Mouse (Mus musculus) embryo, embryonic 11.5 days (tissue): ENCODE data around the gene Spsb1.

ENCODE experiments used
- DNase-seq: peaks from one replicate; pipeline ENCODE4 v3.0.0-alpha.2; 2012; ENCODE audit warnings: low read depth, low spot score

Gene Spsb1

DNA sequence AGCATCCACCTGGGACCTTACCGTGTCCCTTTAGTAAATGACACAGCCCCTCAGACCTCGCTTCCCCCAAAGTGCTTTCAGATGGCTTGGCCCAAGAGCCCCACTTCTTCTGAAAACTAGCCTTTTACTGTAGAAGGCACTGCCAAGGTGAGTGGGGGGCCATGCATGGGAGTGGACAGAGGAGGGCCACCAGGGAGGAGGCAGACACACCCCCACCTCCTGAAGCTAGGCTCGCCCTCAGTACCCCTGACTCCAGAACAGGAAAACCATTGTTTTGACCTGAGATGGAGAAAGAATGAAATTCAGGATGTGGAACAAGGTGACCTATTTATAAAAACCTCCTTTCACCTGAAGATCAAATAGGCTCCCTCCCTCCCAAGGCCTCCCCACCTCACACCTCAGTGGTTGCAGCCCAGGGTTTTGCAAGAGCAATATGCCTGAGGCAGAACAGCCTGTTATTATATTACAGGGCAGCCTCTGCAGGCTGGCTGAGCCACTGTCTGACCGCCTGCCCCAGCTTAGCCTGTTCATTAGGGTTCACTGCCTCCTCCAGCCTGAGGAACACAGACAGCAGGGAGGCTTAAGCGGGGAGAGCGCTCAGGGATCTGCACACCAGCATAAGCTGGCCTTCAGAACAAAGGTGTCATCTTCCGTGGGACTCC, 41.0 kb downstream of the Spsb1 start:
- no peak for DNase-seq

DNA sequence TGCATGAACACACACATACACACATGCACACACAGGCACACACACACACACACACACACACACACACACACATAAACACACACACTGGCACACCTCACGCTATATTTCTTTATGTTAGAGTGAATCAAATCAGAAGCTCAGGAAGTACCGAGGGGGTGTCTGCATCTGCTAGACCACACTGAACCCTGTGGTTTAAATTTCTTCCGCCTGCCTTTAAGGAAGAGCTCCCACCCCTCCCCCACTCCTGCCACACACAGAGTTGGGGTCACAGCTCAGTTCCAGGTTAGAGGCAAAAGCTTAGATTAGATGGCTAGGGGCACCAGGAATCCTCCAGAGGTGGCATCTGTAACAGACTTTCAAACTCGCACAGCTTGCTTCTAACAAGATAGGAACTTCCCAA, 42.4 kb downstream of the Spsb1 start:
- no peak for DNase-seq

DNA sequence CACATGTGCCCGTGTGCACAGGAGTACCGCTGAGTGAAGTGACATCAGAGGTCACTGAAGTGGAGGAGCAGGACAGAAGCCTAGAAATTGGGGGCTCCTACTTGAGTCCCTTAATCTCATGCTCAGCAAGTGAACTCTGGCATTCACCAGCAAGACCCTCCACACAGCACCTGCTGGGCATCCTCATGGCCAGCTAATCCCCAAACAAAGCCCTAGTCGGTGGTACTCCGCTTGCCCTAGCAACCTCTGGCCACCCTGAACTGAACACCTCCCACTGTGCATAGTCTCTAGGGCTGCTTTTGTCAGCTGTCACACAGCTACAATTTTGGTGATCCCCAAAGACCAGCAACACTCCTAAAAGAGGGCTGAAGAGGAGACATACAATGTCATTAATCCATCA, 44.3 kb downstream of the Spsb1 start:
- DNase-seq, result no peak

DNA sequence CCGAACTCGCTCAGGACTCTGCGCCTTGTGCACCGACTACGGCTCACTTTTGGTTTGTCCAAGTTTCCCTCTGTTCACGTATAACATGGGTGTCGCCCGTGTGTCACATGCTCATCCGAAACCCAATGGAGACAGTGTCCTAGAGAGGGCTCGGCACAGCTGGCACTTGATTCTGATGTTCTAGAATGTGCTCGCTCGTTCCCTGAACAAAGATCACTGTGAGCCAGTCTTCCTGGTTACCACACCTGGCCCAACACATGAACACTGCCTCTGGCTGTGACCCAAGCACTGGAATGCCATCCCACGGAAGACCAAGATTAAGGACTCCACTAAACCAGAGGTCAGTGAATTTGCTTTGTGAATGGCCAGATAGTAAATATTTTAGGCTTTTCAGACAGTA, 45.3 kb downstream of the Spsb1 start:
- no peak for DNase-seq

DNA sequence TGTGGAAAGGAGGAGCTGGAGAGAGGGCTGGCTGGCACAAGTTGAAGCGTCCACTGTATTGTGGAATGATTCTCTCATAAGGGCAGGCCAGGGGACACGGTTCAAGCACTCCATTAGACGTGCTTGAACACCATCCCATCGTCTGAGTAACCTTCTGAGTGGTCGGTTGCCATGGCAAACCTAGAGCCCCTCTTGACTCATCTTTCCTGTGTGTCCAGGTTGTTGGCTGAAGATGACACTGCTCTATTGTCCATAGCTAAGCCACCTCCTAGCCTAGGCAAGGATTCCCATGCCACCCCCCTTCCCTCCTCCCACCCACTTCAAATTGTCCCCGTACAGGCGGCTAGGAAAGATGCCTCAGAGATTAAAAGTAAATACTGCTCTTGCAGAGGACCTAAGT, 45.9 kb downstream of the Spsb1 start:
- no peak for DNase-seq

DNA sequence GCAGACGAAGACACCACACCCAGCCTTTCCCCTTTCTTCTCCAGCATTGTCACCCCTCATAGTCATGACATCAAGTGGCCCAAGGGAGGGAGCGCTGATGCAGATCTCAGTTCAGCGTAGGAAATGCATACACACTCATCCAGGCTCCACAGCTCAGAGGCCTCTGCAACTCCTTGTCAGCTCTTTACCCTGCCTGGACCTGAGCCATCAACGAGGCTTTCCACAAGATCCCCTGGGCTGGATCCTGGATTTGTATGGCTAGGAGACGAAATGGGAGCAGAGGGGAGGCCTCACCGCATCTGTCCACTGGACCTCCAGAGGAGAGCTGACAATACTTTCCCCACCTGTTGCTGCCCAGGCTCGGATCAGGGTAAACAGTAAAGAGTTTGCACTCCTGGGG, 47.2 kb downstream of the Spsb1 start:
- no peak for DNase-seq

DNA sequence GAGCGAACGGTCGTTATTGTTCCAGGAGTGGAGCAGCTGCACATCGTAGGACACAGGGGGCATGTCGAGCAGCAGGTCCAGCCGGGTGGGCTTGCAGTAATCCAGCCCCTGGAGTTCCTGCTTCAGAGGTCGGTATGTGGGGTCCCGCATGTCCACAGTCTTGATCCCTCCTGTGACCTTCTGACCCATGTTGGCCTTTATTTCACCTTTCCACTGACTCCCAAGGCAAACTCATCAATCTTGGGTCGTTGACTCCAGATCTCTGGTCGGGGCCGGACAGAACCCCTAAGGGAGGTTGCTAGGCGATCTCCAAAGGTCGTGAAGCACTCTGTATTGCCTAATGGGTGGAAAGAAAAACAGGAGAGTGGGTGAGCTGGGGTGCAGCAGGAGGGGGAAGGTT, 47.9 kb downstream of the Spsb1 start:
- DNase-seq, result no peak

DNA sequence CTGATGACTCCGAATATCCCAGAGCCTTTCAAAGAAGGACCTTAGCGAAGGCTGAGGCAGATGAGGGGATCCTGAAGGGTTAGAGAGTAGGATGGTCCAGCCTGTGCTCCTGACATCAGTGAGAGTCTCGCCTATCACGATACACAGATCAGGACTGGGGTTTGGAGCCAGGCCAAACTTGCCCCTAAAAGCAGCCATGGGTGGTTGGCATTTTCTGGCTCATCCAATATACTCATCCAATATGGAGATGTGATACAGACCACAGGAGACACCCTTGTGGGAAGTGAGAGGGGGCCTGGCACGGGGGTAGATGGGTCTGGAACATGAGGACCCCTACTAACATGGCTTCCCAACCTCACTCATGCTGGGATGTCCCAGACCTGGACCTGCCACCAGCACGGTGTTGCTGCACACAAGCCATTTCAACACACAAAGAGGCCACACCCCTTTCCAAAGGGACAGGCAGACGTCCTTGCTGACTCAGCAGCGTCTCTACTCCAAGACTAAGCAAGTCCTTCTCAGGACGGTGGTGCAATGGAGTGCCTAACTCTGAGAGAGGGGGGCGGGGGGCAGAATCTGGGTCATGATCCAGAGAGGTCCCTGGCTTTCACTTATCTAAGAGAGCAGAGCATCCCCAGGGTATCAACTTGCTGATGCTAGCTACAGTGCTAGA, 49.4 kb downstream of the Spsb1 start:
- DNase-seq, result no peak

DNA sequence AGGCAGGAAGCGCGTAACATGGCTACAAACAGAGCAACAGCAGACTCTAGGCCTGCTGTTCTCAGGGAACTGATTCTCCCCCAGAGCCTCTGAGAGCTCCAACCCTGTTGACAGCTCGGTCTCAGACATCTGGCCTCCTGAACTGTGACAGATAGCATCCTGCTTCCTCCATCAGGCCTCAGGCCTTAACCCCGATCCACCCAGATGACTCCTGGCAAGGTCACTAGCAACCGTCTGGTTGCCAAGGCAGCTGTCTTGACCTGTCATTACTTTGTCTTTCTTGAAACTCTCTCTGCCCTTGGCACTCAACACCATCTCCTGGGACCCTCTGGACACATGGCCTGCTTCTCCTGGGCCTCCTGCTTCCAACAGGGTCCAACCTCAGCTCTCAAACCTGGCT, 51.8 kb downstream of the Spsb1 start:
- no peak for DNase-seq

DNA sequence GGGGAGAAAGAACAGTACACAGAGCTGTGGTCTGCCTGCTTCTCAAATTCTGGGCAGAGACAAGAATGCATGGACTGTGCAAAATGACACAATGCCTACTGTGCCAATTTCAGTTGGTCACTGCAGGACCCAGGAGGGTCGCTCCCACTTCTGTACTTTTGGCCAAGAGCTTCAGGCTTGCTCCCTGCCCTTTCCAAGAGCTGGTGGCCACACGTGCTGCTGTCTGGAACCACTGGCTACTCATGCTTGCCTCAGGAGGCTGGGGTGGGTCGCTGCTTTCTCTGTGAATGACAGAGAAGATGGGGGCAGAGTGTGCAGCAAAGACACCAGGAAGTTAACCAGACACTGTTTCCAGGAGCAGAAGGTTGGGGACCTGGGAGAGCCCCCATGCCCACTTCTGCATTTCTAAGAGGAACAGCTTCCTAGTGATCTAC, 53.5 kb downstream of the Spsb1 start:
- no peak for DNase-seq

DNA sequence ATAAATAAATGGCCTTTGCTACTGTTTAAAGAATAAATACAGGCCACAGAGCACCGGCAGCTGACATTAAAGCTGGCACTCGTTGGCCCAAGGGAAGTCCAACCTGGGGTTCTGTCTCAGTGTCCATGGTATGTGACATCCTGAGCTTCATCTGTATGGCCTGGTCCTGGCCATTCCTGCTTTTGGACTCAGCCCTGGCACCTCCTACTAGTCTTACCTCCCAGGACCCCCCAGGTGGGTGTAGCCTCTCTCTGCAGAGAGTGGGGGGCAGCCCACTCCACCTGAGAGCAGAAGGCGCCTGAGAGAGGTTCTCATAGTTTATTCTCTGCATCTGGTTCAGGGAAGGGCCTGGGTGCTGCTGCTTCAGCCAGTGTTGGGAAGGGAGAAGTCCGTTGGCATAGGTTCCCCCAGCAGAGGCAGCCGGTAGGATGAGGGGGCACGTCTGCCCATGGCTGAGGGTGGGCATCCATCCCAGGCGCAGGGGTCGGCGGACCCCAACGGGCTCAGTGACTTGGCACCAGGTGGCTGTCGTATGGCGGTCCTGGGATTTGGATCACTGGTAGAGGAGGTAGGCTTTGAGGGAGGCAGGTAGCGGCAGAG, 57.1 kb downstream of the Spsb1 start:
- no peak for DNase-seq

DNA sequence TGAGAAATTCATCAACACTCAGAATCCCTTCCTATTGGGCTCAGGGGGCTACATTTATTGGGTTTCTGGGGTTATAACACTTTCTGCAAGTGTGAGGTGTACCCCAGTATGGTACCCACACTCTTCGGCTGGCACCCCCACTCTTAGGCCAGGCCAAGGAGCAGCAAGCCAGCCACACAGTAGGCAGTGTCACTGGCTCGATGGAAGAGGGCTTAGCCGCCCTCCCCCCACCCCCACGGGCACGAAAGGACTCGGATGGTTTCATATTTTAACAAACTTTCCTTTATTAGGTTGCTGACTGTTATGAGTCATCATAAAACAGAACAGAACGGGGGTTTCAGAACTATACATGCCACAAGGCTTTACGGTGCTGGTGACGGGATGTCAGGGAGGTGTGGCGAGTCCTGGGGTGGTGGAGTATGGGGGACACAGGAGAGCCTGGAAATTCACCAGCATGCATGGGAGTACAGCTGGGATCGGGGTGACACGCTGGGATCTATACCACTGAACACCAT, 58.8 kb downstream of the Spsb1 start:
- no peak for DNase-seq

DNA sequence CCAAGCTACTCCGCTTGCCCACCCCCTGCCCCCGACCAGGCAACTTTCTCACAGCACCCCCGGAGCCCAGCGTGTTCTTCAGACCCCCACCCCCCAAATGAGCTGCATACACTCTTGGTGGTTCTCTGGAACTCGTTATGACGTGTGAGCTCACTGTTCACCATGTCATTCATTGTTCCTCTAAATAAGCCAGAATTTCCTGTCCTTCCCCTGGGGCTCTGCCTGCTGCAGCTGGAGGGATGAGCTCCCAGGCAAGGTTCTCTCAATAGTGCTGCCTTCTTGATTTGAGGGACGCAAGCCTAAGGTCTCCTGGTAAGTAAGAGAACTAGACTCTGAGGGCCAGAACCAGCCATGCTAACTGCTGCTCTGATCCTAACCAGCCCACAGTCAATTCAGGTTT, 59.6 kb downstream of the Spsb1 start:
- no peak for DNase-seq

DNA sequence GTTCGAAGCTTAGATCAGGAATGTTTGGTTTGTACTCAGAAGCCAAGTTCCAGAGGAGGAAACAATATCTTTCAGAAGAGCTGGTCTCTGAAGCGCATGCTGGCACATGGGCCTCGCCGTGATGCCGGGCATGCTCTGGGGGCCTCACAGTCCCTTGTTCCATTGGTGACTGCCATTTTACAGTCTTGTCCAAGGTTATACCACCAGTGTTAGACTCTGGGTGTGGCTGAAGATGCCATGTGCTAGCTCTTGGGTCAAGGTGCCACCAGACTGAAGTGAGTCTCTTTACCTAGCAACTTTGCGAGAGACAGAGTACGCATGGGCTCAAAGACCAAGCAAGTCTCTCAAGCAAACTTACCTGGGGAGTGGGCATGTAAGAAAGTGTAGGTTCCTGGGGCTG, 60.5 kb downstream of the Spsb1 start:
- no peak for DNase-seq

DNA sequence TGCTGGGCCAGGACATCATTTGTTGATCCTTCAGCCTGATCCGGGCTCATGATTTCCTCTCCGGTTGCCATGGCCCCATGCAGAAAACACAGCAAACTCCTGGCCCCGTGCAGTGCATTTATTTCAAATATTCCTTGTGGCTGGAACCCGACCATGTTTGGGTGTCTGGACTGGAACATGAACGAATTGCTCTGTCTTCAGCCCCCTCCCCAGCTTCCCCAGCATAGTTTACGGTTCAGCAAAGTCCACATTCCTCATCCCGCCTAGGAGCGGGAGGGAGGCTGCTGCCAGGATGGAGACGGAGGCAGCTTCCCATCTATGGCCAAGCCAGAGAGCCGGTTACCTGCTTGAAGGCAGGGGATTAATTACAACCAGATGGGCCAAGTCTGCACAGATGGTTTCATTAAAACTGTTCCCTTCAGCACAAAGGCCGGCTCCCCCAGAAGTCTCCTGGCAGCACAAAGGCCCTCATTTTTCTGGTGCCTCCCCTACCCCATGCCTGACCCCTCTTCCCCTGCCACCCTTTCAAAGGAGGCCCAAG, 61.2 kb downstream of the Spsb1 start:
- DNase-seq, result peak; percentile 81

DNA sequence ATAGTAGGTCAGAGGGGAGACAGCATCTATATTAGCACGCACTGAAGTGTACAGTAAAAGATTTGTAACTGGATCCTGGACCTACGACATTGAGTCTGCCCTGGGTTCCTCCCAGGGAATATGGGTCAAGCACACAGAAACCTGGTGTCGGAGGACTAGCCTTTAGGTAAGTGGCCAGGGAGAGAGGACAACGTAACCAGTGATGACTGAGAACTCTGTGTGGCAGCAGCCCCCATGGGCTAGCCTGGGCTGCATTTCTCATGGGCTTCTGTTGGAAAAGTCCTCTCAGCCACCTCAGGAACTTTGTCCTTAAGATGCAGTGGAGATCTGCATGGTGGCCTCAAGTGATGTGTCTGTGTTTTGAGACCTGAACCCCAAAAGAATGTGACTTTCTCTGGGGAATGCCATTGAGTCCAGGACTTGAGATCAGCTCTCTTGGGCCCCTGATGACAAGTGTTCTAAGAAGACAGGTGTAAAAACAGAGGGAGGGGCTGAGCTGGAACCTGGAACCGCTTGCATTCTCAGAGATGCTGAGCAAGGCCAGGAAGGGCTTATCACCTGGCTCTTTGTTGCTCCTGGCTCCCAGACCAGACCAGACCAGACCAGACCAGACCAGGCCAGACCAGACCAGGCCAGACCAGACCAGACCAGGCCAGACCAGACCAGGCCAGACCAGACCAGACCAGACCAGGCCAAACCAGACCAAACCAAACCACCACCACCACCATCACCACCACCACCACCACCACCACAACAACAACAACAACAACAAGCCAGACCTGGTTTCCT, 63.5 kb downstream of the Spsb1 start:
- DNase-seq, result no peak

DNA sequence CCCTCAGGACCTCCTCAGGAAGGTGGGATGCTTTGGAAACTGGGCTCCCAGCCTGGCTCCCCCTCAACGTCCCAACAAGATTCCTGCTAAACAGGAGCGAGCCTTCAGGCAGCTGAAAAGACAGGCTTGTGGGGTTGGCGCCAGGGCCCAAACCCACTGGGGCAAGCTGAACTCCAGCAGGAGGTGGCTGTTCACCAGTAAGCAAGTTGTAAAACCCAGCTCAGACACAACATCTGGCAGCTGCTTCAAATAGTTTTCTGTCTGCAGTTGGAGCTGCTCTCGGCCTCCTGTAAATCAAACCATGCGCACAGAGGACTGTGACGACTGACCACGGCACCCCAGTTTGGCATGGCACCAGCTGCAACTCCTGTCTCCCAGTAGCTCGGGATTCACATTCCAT, 64.3 kb downstream of the Spsb1 start:
- no peak for DNase-seq

DNA sequence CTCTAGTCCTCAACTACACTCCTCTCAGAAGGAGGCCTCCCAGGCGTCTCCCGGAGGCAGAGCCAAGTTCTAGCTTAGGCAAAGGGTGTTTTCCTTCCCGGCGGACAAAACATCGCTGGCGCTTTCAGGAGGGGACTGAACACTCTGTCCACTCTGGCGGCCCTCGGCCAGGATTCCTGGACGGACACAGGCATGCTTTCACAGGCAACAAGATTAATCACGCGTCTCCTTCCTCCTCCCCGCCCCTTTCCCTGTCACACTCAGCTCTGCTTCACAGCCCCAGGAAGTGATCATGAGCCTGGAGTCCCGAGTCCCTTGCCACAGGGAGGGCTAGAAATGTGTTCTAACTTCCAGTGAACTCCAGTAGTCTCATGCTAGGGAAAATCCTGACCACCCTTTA, 65.0 kb downstream of the Spsb1 start:
- DNase-seq, result no peak

DNA sequence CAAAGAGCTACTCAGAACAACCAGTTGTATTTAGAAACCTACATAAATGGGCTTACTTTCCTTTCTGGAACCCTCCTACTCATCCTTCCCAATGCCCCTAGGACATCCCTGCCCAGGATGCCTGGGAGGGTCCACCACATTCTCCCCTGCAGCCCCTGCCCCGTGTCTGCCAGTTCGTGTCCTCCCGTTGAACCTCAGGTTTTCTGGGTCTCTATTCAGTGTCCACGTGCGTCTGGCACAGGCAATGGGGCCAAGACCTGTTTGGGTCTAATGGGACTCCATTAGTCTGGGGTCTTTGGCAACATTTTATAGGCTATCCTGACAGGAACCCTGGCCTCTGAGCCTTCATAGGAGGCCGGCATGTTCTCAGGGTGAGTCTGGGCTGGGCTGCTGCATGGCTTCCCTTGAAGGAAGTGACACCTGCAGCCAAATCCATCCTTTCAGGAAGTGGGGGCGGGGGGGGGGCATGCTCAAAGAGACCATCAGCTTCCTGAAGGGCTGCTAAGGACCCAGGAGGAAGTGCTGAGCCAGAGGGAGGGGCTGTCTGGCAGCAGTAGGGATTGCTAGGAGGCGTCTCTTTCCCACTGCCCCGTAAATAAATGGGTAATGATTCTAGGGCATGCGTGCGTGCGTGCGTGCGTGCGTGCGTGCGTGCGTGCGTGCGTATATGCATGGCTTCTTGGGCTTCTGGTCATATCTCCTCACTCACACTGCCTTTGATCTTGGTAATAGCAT, 65.9 kb downstream of the Spsb1 start:
- DNase-seq, result no peak

DNA sequence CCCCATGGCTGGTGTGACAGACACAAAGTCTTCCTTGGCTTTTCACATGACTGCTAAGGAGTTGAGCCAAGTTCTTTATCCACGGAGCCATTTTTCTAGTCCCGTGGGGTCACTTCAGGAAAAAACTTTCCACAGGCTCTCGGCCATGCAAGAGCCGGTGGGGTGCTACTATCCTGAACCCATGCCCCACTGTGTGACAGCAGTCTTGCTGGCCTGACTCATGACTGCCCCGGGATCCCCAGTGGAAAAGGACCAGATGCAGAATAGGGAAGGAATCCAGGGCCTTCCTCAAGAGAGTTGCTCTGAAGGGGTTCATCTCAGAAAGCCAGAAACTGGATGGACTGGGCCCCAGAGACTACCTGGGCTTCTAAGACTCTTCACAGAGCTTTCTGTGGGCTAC, 66.7 kb downstream of the Spsb1 start:
- no peak for DNase-seq
